Mouse (Mus musculus) neural tube, embryonic 14.5 days (tissue): ENCODE results near the gene Gm6588. TPM values are rescaled to one million over a fixed set of nuclear protein-coding genes. Genes with fewer than 3 reads are reported as not detected.

ENCODE experiments used
- ATAC-seq: fragments of 200-750 bp; cut with Nextera tagmentation; 2 replicates; pipeline ENCODE4 v1.8.0; 2017; ENCODE audit warnings: low read depth, mild to moderate bottlenecking, moderate TSS enrichment, moderate library complexity
- H3K27ac ChIP-seq: fragments of 300-500 bp; sonication (generic); 2 replicates; pipeline ENCODE4 v1.5.1; 2014; ENCODE audit warnings: low read depth, mild to moderate bottlenecking, control low read depth, low read length, moderate library complexity, mixed read lengths
- H3K27me3 ChIP-seq: fragments of 300-500 bp; sonication (generic); 2 replicates; pipeline ENCODE4 v1.6.1; 2014; ENCODE audit warnings: low read length; ENCODE audit not compliant: control insufficient read depth, insufficient read depth
- H3K36me3 ChIP-seq: fragments of 300-500 bp; sonication (generic); 2 replicates; pipeline ENCODE4 v1.6.1; 2014; ENCODE audit warnings: low read length, mixed read lengths; ENCODE audit not compliant: control insufficient read depth, insufficient read depth
- H3K4me1 ChIP-seq: fragments of 300-500 bp; sonication (generic); 2 replicates; pipeline ENCODE4 v1.6.1; 2014; ENCODE audit warnings: low read length; ENCODE audit not compliant: control insufficient read depth, insufficient read depth
- H3K4me2 ChIP-seq: fragments of 300-500 bp; sonication (generic); 2 replicates; pipeline ENCODE4 v1.6.1; 2014; ENCODE audit warnings: mild to moderate bottlenecking, low read depth, low read length, control low read depth
- H3K4me3 ChIP-seq: fragments of 300-500 bp; sonication (generic); 2 replicates; pipeline ENCODE4 v1.5.1; 2014; ENCODE audit warnings: low read depth, low read length, control low read depth, mixed read lengths
- H3K9ac ChIP-seq: fragments of 300-500 bp; sonication (generic); replicated peaks from 2 replicates; pipeline ENCODE4 v1.6.1; 2014; ENCODE audit warnings: low read depth, mild to moderate bottlenecking, control low read depth, low read length, mixed read lengths
- H3K9me3 ChIP-seq: fragments of 300-500 bp; sonication (generic); 2 replicates; pipeline ENCODE4 v1.6.1; 2016; ENCODE audit warnings: low read length; ENCODE audit not compliant: control insufficient read depth
- WGBS: fragments of 180-500 bp; shearing (Covaris S2); extraction: QIAGEN DNeasy Blood & Tissue Kit; methylation state at CpG from one replicate; pipeline ENCODE4 v1.1.7; 2014; 5-methylcytosine and 5-hydroxymethylcytosine counted together
- polyA plus RNA-seq: library from polyadenylated mRNA; unstranded; fragments of >200 nt; fragmentation: Nextera tagmentation; extraction: Ambion mirVana; gene quantifications from 2 replicates; pipeline ENCODE4 v1.2.1, GENCODE M21; 2014

Gene Gm6588
- polyA plus RNA-seq, 1 experiment from 2014 or later: 0.71 TPM

- H3K27ac ChIP-seq: no peak overlapping the region
- no peak overlapping the region for H3K9ac ChIP-seq
- no peak overlapping the region for H3K4me3 ChIP-seq
- no peaks in the 10 kb centered on the region for H3K4me1 ChIP-seq
- peaks cover 4% of the 10 kb centered on the region; the same call in 1 of the 2 replicates for H3K36me3 ChIP-seq
- no peak for ATAC-seq
- H3K9me3 ChIP-seq: no peaks in the 10 kb centered on the region
- WGBS: 68% methylated on average over 12 of the region's 12 CpGs
- no peaks in the 10 kb centered on the region for H3K27me3 ChIP-seq
- no peak overlapping the region for H3K4me2 ChIP-seq
Measured at GRCm38 (mm10) chr5:112454966-112455555, 5.8 kb downstream of the Gm6588 start.

DNA sequence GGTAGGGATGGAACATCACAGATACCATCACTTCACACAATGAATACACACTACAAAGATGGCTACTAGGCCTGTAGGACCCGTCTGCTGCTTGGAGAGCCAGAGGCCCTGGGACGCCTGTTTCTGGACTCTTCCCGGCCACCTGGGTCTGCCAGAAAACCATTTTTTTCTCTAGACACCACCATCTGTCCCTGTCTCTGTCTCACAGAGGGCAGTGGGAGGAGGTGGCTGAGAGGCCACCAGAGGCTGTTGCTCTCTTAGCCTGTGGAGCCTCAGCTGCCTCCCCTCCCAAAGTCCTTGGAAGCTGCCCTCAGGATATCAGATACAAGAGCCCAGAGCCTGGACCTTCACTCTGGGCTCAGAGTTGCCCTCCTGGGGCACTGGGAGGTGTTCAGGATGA, 10.7 kb downstream of the Gm6588 start:
- no peak for ATAC-seq
- Histone ChIP-seq H3K9me3 (no peaks in the 10 kb centered on the region), H3K4me2 (no peak overlapping the region), H3K9ac (no peak overlapping the region), H3K4me1 (no peaks in the 10 kb centered on the region), H3K27me3 (no peaks in the 10 kb centered on the region), H3K27ac (no peak overlapping the region), H3K36me3 (peaks cover 4% of the 10 kb centered on the region; the same call in 1 of the 2 replicates), H3K4me3 (no peak overlapping the region)
- WGBS: 36% methylated on average over 3 of the region's 3 CpGs

DNA sequence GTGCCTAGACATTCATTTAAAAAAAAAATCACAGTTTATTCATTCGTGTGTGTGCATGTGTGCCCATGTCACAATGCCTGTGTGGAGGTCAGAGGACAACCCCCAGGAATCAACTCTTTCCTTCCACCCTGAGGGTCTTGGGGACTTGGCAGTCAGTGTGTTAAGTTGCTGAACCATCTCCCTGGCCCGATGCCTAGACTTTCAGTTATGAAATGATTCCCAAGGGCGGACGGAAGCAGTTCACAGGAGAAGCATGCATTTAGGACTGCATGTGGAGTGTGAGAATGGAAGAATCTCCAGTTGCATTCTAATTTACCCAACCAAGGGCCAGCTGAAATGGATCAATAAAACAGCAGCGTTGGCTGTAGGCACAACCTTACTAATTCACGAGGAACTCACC, 17.1 kb downstream of the Gm6588 start:
- no peaks in the 10 kb centered on the region for H3K9me3 ChIP-seq
- 0 out of 2 replicates have a peak, but pooled peaks cover 12% of the 10 kb centered on the region for H3K4me1 ChIP-seq
- no peak overlapping the region for H3K4me3 ChIP-seq
- ATAC-seq: no peak
- no peaks in the 10 kb centered on the region; the same call in 1 of the 2 replicates for H3K36me3 ChIP-seq
- H3K27ac ChIP-seq: peak overlapping the region; percentile 22; the same call in 1 of the 2 replicates
- H3K4me2 ChIP-seq: no peak overlapping the region
- 38% methylated on average over 6 of the region's 6 CpGs for WGBS
- no peak overlapping the region for H3K9ac ChIP-seq
- no peaks in the 10 kb centered on the region for H3K27me3 ChIP-seq

GRCm38 (mm10) chr5:112468986-112469581, 19.9 kb downstream of the Gm6588 start:
- 83% methylated on average over 4 of the region's 4 CpGs for WGBS
- H3K9me3 ChIP-seq: no peaks in the 10 kb centered on the region
- no peak overlapping the region for H3K4me3 ChIP-seq
- no peaks in the 10 kb centered on the region for H3K27me3 ChIP-seq
- no peak overlapping the region for H3K27ac ChIP-seq
- no peaks in the 10 kb centered on the region; the same call in 1 of the 2 replicates for H3K36me3 ChIP-seq
- 0 out of 2 replicates have a peak, but pooled peaks cover 15% of the 10 kb centered on the region for H3K4me1 ChIP-seq
- ATAC-seq: no peak
- H3K4me2 ChIP-seq: no peak overlapping the region
- H3K9ac ChIP-seq: no peak overlapping the region

- Histone ChIP-seq H3K36me3 (no peaks in the 10 kb centered on the region; the same call in 1 of the 2 replicates), H3K4me3 (no peak overlapping the region), H3K4me1 (0 out of 2 replicates have a peak, but pooled peaks cover 15% of the 10 kb centered on the region), H3K4me2 (no peak overlapping the region), H3K9me3 (no peaks in the 10 kb centered on the region), H3K9ac (no peak overlapping the region), H3K27ac (no peak overlapping the region), H3K27me3 (no peaks in the 10 kb centered on the region)
- ATAC-seq: no peak
- whole genome bisulfite sequencing: 72% methylated on average over 6 of the region's 6 CpGs
Measured at GRCm38 (mm10) chr5:112470144-112470543, 20.9 kb downstream of the Gm6588 start.

DNA sequence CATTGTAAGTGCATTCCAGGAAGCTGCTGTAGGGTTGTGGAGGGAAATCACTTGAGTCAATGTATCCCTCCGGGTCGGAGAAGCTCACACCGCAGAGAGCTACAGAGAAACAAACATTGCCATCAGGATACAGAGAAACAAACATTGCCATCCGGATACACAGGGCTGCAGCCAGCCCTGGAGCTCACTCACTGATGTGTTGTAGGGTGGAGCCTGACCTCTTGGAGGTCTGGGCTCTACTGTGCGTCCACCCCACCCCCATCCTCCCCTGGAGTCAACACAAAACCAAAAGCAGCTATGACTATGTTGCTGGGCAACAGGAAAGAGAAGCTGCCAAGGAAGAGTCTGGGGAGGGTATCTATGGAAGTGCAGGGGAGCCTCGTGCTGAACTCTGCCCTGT, 24.2 kb downstream of the Gm6588 start:
- H3K27me3 ChIP-seq: no peaks in the 10 kb centered on the region
- no peak overlapping the region for H3K4me3 ChIP-seq
- H3K4me1 ChIP-seq: 0 out of 2 replicates have a peak, but pooled peaks cover 3% of the 10 kb centered on the region
- H3K4me2 ChIP-seq: no peak overlapping the region
- H3K9ac ChIP-seq: no peak overlapping the region
- ATAC-seq: no peak
- no peaks in the 10 kb centered on the region for H3K9me3 ChIP-seq
- H3K36me3 ChIP-seq: no peaks in the 10 kb centered on the region
- 53% methylated on average over 6 of the region's 6 CpGs for WGBS
- no peak overlapping the region for H3K27ac ChIP-seq

- no peak overlapping the region for H3K9ac ChIP-seq
- 0 out of 2 replicates have a peak overlapping the region, but pooled peaks have one; percentile 6 for H3K4me2 ChIP-seq
- no peaks in the 10 kb centered on the region for H3K36me3 ChIP-seq
- peak; percentile 36; the same call in 1 of the 2 replicates for ATAC-seq
- WGBS: 16% methylated on average over 19 of the region's 19 CpGs
- peaks cover 19% of the 10 kb centered on the region for H3K4me1 ChIP-seq
- no peak overlapping the region for H3K4me3 ChIP-seq
- H3K9me3 ChIP-seq: no peaks in the 10 kb centered on the region
- H3K27ac ChIP-seq: peak overlapping the region; percentile 52; the same call in 1 of the 2 replicates
- H3K27me3 ChIP-seq: no peaks in the 10 kb centered on the region
Measured at GRCm38 (mm10) chr5:112481946-112482410, 32.8 kb downstream of the Gm6588 start.

DNA sequence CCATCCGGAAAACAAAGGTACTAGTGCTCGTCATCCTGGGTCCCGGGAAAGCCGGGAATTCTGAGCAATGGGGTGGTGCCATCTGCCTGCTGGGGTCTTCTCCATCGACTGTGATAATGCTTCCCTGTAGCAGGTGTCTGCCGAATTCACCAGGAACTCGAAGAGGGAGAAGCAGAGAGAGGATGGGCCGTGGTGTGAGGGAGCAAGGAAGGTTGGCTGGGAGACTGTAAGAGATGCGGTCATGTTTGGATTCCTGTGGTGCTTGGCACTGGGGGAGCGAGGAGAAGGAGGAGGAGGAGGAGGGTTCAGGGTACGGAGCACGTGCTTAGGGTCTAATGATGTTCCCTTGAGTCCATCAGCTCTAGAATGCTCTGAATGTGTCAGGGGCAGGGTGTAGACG, 33.3 kb downstream of the Gm6588 start:
- 58% methylated on average over 13 of the region's 13 CpGs for WGBS
- H3K9ac ChIP-seq: no peak overlapping the region
- H3K4me1 ChIP-seq: peaks cover 19% of the 10 kb centered on the region
- H3K27ac ChIP-seq: peak overlapping the region; percentile 52; the same call in 1 of the 2 replicates
- H3K27me3 ChIP-seq: no peaks in the 10 kb centered on the region
- H3K36me3 ChIP-seq: no peaks in the 10 kb centered on the region
- no peaks in the 10 kb centered on the region for H3K9me3 ChIP-seq
- H3K4me2 ChIP-seq: no peak overlapping the region
- no peak for ATAC-seq
- H3K4me3 ChIP-seq: no peak overlapping the region

DNA sequence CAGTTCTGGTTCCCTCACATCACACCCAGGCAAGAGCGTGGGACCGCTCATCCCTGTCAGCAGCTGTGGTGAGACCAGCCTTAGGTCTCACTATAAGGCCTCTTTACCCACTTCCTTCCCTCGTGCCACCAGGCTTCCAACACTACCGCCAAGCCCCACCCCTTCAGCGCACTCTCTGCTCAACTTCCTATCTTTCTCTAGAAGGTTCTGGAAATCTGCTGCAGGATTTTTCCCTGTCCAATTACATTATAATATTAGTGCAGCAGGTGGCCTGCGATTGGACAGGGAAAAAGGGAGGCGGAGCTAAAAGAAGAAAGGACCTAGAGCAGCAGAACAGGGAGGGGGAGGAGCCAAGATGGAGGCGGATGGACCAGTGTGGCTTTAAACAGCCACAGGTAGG, 33.8 kb downstream of the Gm6588 start:
- Histone ChIP-seq H3K27me3 (no peaks in the 10 kb centered on the region), H3K9ac (no peak overlapping the region), H3K4me2 (no peak overlapping the region), H3K9me3 (no peaks in the 10 kb centered on the region), H3K4me1 (peaks cover 19% of the 10 kb centered on the region), H3K4me3 (no peak overlapping the region), H3K36me3 (no peaks in the 10 kb centered on the region), H3K27ac (no peak overlapping the region)
- ATAC-seq: no peak
- 87% methylated on average over 8 of the region's 8 CpGs for WGBS
